In genomic region chr2:165166664-165167435, GRCm38 (mm10) we compare ENCODE assay signal across 10 mouse cellular contexts.
DNase-seq lines count a peak whose midpoint lies in the region; ATAC-seq lines count a peak whose summit lies in the region.
"Had no signal": no experiment of that assay in that cellular context is flagged by ENCODE, and none has a peak within 500 bp of the region (broad histone marks: within the 10 kb centered on the region; RNA-seq: fewer than 3 reads in every experiment).

No protein-coding gene starts in this region.

- DNase-seq in left cerebral cortex, adult 11 months (ENCODE audit: low spot score): peak; percentile 21
- DNase-seq in left cerebral cortex, postnatal 10 days (ENCODE audit: extremely low spot score in 1 of 2, low spot score in 2 of 2): no peak
- DNase-seq in T-cell, adult 2 months (ENCODE audit: low spot score): peak; percentile 48
- DNase-seq in embryonic facial prominence, embryonic 14.5 days (ENCODE audit: low spot score): peak; percentile 49
- peak; percentile 53 for DNase-seq in naive thymus-derived CD4-positive, alpha-beta T cell, adult 2 months (ENCODE audit: low read depth)
- no peak for DNase-seq in cerebellum, adult 18-20 months
- DNase-seq in ovary, postnatal 10 days (ENCODE audit: low spot score): no peak
- DNase-seq: lung, adult 18-20 months had no signal

- no peak overlapping the region for H3K9ac ChIP-seq in embryonic facial prominence, embryonic 14.5 days (ENCODE audit: low read depth, low read length)
- H3K9ac ChIP-seq: heart, embryonic 13.5 days had no signal

- no peaks in the 10 kb centered on the region for H3K36me3 ChIP-seq in embryonic facial prominence, embryonic 14.5 days (ENCODE audit: control insufficient read depth, insufficient read depth, low read length)
- H3K36me3 ChIP-seq: heart, embryonic 13.5 days had no signal

- no peak for ATAC-seq in embryonic facial prominence, embryonic 14.5 days (ENCODE audit: low read depth)

- WGBS in embryonic facial prominence, embryonic 14.5 days: 14% methylated on average over 16 of the region's 18 CpGs

- no peaks in the 10 kb centered on the region for H3K4me1 ChIP-seq in embryonic facial prominence, embryonic 14.5 days (ENCODE audit: control insufficient read depth, insufficient read depth, low read length)
- H3K4me1 ChIP-seq: heart, embryonic 13.5 days had no signal

- H3K9me3 ChIP-seq in embryonic facial prominence, embryonic 14.5 days (ENCODE audit: control insufficient read depth, low read length): no peaks in the 10 kb centered on the region
- H3K9me3 ChIP-seq: heart, embryonic 13.5 days had no signal

- intact Hi-C loops in left cerebral cortex, postnatal 10 days (cut with DNase I): no loop called here

- H3K27me3 ChIP-seq in embryonic facial prominence, embryonic 14.5 days (replicated peaks; ENCODE audit: control insufficient read depth, insufficient read depth, low read length): peaks cover 17% of the 10 kb centered on the region; the same call in 1 of the 2 replicates

- no peak overlapping the region for H3K27ac ChIP-seq in embryonic facial prominence, embryonic 14.5 days (replicated peaks; ENCODE audit: low read depth, low read length)
- H3K27ac ChIP-seq: heart, embryonic 13.5 days; kidney, postnatal 0 days had no signal

- H3K4me3 ChIP-seq in embryonic facial prominence, embryonic 14.5 days (ENCODE audit: low read depth, low read length): no peak overlapping the region
- H3K4me3 ChIP-seq: heart, embryonic 13.5 days had no signal

- H3K4me2 ChIP-seq in embryonic facial prominence, embryonic 14.5 days (ENCODE audit: low read depth, low read length): no peak overlapping the region
- H3K4me2 ChIP-seq: heart, embryonic 13.5 days had no signal

Comparison
In these comparisons a context has a peak if more than half of its experiments do, and no peak if none do; other contexts are left out.
1. DNase-seq: peak in left cerebral cortex, adult 11 months (single experiment), T-cell, adult 2 months (single experiment), embryonic facial prominence, embryonic 14.5 days (single experiment) and naive thymus-derived CD4-positive, alpha-beta T cell, adult 2 months (single experiment); none in left cerebral cortex, postnatal 10 days (0 of 2), cerebellum, adult 18-20 months (0 of 2) and ovary, postnatal 10 days (single experiment).